11 mouse cellular contexts compared by ENCODE assay signal in genomic region chr11:68754283-68754682, GRCm38 (mm10).
DNase-seq lines count a peak whose midpoint lies in the region; ATAC-seq and TF ChIP-seq lines count a peak whose summit lies in the region.
"Had no signal": no experiment of that assay in that cellular context is flagged by ENCODE, and none has a peak within 500 bp of the region (broad histone marks: within the 10 kb centered on the region; RNA-seq: fewer than 3 reads in every experiment).

No protein-coding gene starts in this region.

- no peak overlapping the region for H3K9ac ChIP-seq in limb, embryonic 12.5 days (replicated peaks)
- no peak overlapping the region for H3K9ac ChIP-seq in liver, embryonic 12.5 days
- H3K9ac ChIP-seq: liver, embryonic 15.5 days had no signal

- H3K9me3 ChIP-seq in limb, embryonic 12.5 days, result no peaks in the 10 kb centered on the region
- H3K9me3 ChIP-seq in liver, embryonic 12.5 days (replicated peaks), result no peaks in the 10 kb centered on the region
- H3K9me3 ChIP-seq: liver, embryonic 15.5 days had no signal

- H3K4me3 ChIP-seq in limb, embryonic 12.5 days (replicated peaks), result no peak overlapping the region
- no peak overlapping the region for H3K4me3 ChIP-seq in liver, embryonic 12.5 days
- H3K4me3 ChIP-seq: gastrocnemius, adult 2 months; liver, embryonic 15.5 days had no signal

- H3K27ac ChIP-seq in limb, embryonic 12.5 days, result peak overlapping the region; percentile 82
- no peak overlapping the region for H3K27ac ChIP-seq in liver, embryonic 12.5 days
- H3K27ac ChIP-seq: gastrocnemius, adult 2 months; liver, embryonic 15.5 days; stomach, postnatal 0 days had no signal

- no peaks in the 10 kb centered on the region for H3K27me3 ChIP-seq in Patski
- H3K27me3 ChIP-seq in limb, embryonic 12.5 days, result no peaks in the 10 kb centered on the region
- H3K27me3 ChIP-seq in liver, embryonic 12.5 days (replicated peaks), result no peaks in the 10 kb centered on the region
- H3K27me3 ChIP-seq: liver, embryonic 15.5 days had no signal

- in situ Hi-C loops in Patski (cut with MboI; ENCODE audit: low pct_unique_long_range_greater_than_20kb), result no loop called here

- DNase-seq in Patski (ENCODE audit: low read depth, low spot score), result peak; percentile 47
- peak; percentile 66 for DNase-seq in embryo, embryonic 10.5 days (ENCODE audit: low spot score)
- peak; percentile 35 for DNase-seq in kidney, adult 18-20 months
- no peak for DNase-seq in left cerebral cortex, adult 8-10 months (ENCODE audit: low spot score in 2 of 2)
- DNase-seq: gastrocnemius, adult 2 months; right cerebral cortex, postnatal 4 days had no signal

- 0 out of 2 replicates have a peak overlapping the region, but pooled peaks have one; percentile 2 for H3K4me2 ChIP-seq in limb, embryonic 12.5 days
- H3K4me2 ChIP-seq in liver, embryonic 12.5 days, result no peak overlapping the region
- H3K4me2 ChIP-seq: liver, embryonic 15.5 days had no signal

- CTCF ChIA-PET in Patski (lab: Charles Lee), result interaction anchor here (1.1 kb wide), 1 partner anchor 138 kb away, joined by 3 read pairs; no protein-coding TSS in a partner anchor

- peaks cover 54% of the 10 kb centered on the region; the same call in 1 of the 2 replicates for H3K36me3 ChIP-seq in limb, embryonic 12.5 days
- H3K36me3 ChIP-seq in liver, embryonic 12.5 days, result peaks cover 22% of the 10 kb centered on the region

- TF ChIP-seq CTCF in Patski (IDR thresholded peaks at IDR 0.05), result no peak

- H3K4me1 ChIP-seq in limb, embryonic 12.5 days (replicated peaks), result peaks cover 57% of the 10 kb centered on the region
- H3K4me1 ChIP-seq in liver, embryonic 12.5 days, result 0 out of 2 replicates have a peak, but pooled peaks cover 4% of the 10 kb centered on the region

- POLR2A ChIA-PET in Patski (lab: Charles Lee), result no interaction called here

- ATAC-seq in Patski, result peak; percentile 81
- ATAC-seq in limb, embryonic 12.5 days (ENCODE audit: insufficient number of reproducible peaks, insufficient read depth, low FRiP score, low TSS enrichment, low read depth), result no peak
- no peak for ATAC-seq in liver, embryonic 12.5 days
- no peak for ATAC-seq in megakaryocyte progenitor cell, adult 5-6 weeks (replicated peaks; ENCODE audit: poor library complexity)

- WGBS in limb, embryonic 12.5 days, result 14% methylated on average over 7 of the region's 7 CpGs
- 81% methylated on average over 7 of the region's 7 CpGs for WGBS in liver, embryonic 12.5 days (ENCODE audit: insufficient replicate concordance)

Comparison
In these comparisons a context has a peak if more than half of its experiments do, and no peak if none do; other contexts are left out.
1. DNase-seq: peak in Patski (single experiment), embryo, embryonic 10.5 days (single experiment) and kidney, adult 18-20 months (single experiment); none in left cerebral cortex, adult 8-10 months (0 of 2).